Mouse (Mus musculus) B cell, adult (primary cell): ENCODE data around the gene Tmem206. TPM values are rescaled to one million over a fixed set of nuclear protein-coding genes. Genes with fewer than 3 reads are reported as not detected.

Source experiments
- total RNA-seq: library from RNA; stranded (reverse); gene quantifications from 4 replicates; pipeline ENCODE4 v1.2.4, GENCODE M21; 2023; ENCODE audit not compliant: inconsistent age

Tmem206 gene
- total RNA-seq: 31.0 to 39.9 TPM (median 36.4 TPM) in 4 replicates

GRCm38 (mm10) chr1:191325726-191326232 lies at the start of gene Tmem206:
TSS of gene Tmem206 (plus strand) at chr1:191325912.

GRCm38 (mm10) chr1:191317591-191318196 lies 8.0 kb upstream of the Tmem206 start, which contains the start of gene Nenf:
TSS of gene Nenf (minus strand) at chr1:191318194.

Other genes starting within 250 kb of the Tmem206 start
- gene Batf3, start 228.1 kb upstream of the Tmem206 start, total RNA-seq: 0.90 to 1.2 TPM in 2 of 4 replicates, not detected in the others
- 0.36 to 0.74 TPM (median 0.52 TPM) in 4 replicates for gene Fam71a, start 161.1 kb upstream of the Tmem206 start, total RNA-seq
- gene Atf3, start 107.9 kb upstream of the Tmem206 start, total RNA-seq: 106 to 123 TPM (median 119 TPM) in 4 replicates
- gene Nenf, start 7.7 kb upstream of the Tmem206 start, total RNA-seq: 15.9 to 17.7 TPM (median 16.1 TPM) in 4 replicates
- gene Ppp2r5a, start 77.4 kb downstream of the Tmem206 start, total RNA-seq: 204 to 211 TPM (median 207 TPM) in 4 replicates
- 8.6 to 9.6 TPM (median 9.0 TPM) in 4 replicates for gene Dtl, start 249.6 kb downstream of the Tmem206 start, total RNA-seq
- 66.1 to 72.7 TPM (median 70.5 TPM) in 4 replicates for gene Ints7, start 249.7 kb downstream of the Tmem206 start, total RNA-seq